Mouse (Mus musculus) subcutaneous adipose tissue, adult 2 months (tissue): ENCODE data around the gene Whrn. TPM values are rescaled to one million over a fixed set of nuclear protein-coding genes. Genes with fewer than 3 reads are reported as not detected.

Experiments used
- polyA plus RNA-seq: library from polyadenylated mRNA; depleted of rRNA; stranded (reverse); fragments of >200 nt; gene quantifications from 2 replicates; pipeline ENCODE4 v1.2.3, GENCODE M21; 2012; ENCODE audit warnings: low replicate concordance; rRNA removed

The Whrn gene
- polyA plus RNA-seq = 2.8 and 18.6 TPM in 2 replicates

GRCm38 (mm10) chr4:63495915-63496278, at the start of gene Whrn:
Gene Whrn, minus strand, starts transcription at chr4:63495991.

GRCm38 (mm10) chr4:63544494-63545230, 48.9 kb upstream of the Whrn start, which contains the start of gene Atp6v1g1:
Gene Atp6v1g1, plus strand, starts transcription at chr4:63544772.

GRCm38 (mm10) chr4:63403040-63403959, 92.5 kb downstream of the Whrn start, which contains the start of gene Akna:
Gene Akna, minus strand, starts transcription at chr4:63403354.

Other genes with a start within 250 kb of the Whrn start
- gene Orm1, start 151.4 kb downstream of the Whrn start, polyA plus RNA-seq = 116 and 597 TPM in 2 replicates
- gene Orm3, start 139.8 kb downstream of the Whrn start, polyA plus RNA-seq = 1.2 and 3.1 TPM in 2 replicates
- gene Orm2, start 133.5 kb downstream of the Whrn start, polyA plus RNA-seq = 2.5 and 13.6 TPM in 2 replicates
- gene Akna, start 92.6 kb downstream of the Whrn start, polyA plus RNA-seq = 6.6 and 10.3 TPM in 2 replicates
- gene Atp6v1g1, start 48.8 kb upstream of the Whrn start, polyA plus RNA-seq = 40.7 and 41.4 TPM in 2 replicates
- gene Tmem268, start 62.8 kb upstream of the Whrn start, polyA plus RNA-seq = 15.7 and 20.1 TPM in 2 replicates
- gene Gm11213, start 109.3 kb upstream of the Whrn start, polyA plus RNA-seq = not detected in 2 replicates
- gene Tex48, start 126.4 kb upstream of the Whrn start, polyA plus RNA-seq = not detected in 2 replicates
- gene Gm11214, start 167.4 kb upstream of the Whrn start, polyA plus RNA-seq = not detected in 2 replicates
- 0.08 TPM in 1 of 2 replicates, not detected in the other for gene Tnfsf15, start 249.1 kb upstream of the Whrn start, polyA plus RNA-seq